In the genomic region with DNA sequence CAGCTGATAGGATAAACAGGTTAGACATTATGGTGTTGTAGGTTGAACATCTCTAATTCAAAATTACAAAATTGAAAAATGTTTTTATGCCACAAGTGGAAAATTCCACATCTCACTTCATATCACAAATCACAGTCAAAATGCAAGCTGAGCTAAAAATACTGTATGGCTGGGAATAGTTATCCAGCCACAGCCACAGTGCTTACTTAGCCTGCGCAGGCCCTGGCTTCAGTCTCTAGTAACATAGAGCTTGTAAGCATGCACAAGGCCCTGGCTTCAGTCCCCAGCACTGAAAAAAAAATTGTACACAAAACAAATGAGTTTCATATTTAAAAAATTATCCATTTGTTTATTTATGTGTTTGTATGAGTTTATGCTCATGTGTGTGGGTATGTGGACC, we compare ENCODE assay signal across 27 mouse cellular contexts. TPM values are rescaled to one million over a fixed set of nuclear protein-coding genes. Genes with fewer than 3 reads are reported as not detected.
A peak's percentile ranks its signal among the peaks of the same experiment; 100 is the strongest.
DNase-seq lines count a peak whose midpoint lies in the region; ATAC-seq and TF ChIP-seq lines count a peak whose summit lies in the region.
"Had no signal": no experiment of that assay in that cellular context is flagged by ENCODE, and none has a peak within 500 bp of the region (broad histone marks: within the 10 kb centered on the region; RNA-seq: fewer than 3 reads in every experiment).

No protein-coding gene starts in this region.

- ATAC-seq in frontal cortex, adult (ENCODE audit: low TSS enrichment) = peak; percentile 58
- ATAC-seq: activated CD4-positive, CD25-positive, alpha-beta regulatory T cell, adult 4 months; CD4-positive, CD25-positive, alpha-beta regulatory T cell, adult 4 months; forebrain, embryonic 14.5 days; Patski had no signal

- no peak for DNase-seq in frontal cortex, postnatal 10 days (ENCODE audit: low spot score in 2 of 2)
- DNase-seq in layer of hippocampus, adult 2 months (ENCODE audit: low spot score in 2 of 2) = no peak
- no peak for DNase-seq in layer of hippocampus, postnatal 36 days
- peak; percentile 17 for DNase-seq in right cerebral cortex, adult 18-20 months
- DNase-seq in right cerebral cortex, postnatal 14 days = no peak
- DNase-seq in brain, adult 2 months (ENCODE audit: low read depth, low spot score) = peak; percentile 42
- DNase-seq: adrenal gland, adult 8-10 months; adrenal gland, postnatal 14 days; adrenal gland, postnatal 36 days; B cell, adult 2 months; cerebellum, adult 11 months; cerebellum, adult 18-20 months; cerebellum, adult 8-10 months; cerebellum, adult 9-11 months; cerebellum, postnatal 14 days; cerebellum, postnatal 36 days; embryo, embryonic 11 days had no signal

- H3K27ac ChIP-seq in layer of hippocampus, adult 2 months = peak overlapping the region; percentile 12; the same call in 1 of the 2 replicates
- H3K27ac ChIP-seq: embryonic facial prominence, embryonic 13.5 days; embryonic facial prominence, embryonic 15.5 days; forebrain, embryonic 10.5 days; forebrain, embryonic 12.5 days had no signal

- no peak for TF ChIP-seq CTCF in layer of hippocampus, adult 2 months (conservative IDR thresholded peaks at IDR 0.05)

- no peak overlapping the region for H3K4me3 ChIP-seq in layer of hippocampus, adult 2 months
- H3K4me3 ChIP-seq: embryonic facial prominence, embryonic 13.5 days; embryonic facial prominence, embryonic 15.5 days; erythroblast, embryonic 14.5 days; forebrain, embryonic 10.5 days; forebrain, embryonic 12.5 days had no signal

RNA-seq across cellular contexts. Expression of a gene that starts 56.1 kb away (rescaled TPM):
- 10 to 100 TPM; 47.8 to 49.5 TPM for total RNA-seq in layer of hippocampus, adult 2 months (2021)
- total RNA-seq in layer of hippocampus, postnatal 36 days (2021) = 10 to 100 TPM; 42.1 to 51.0 TPM

RNA-seq across cellular contexts. Expression of a gene that starts 56.2 kb away (rescaled TPM):
- 10 to 100 TPM; 17.9 to 19.9 TPM for total RNA-seq in layer of hippocampus, adult 2 months (2021)
- 10 to 100 TPM; 18.6 to 22.8 TPM for total RNA-seq in layer of hippocampus, postnatal 36 days (2021)

Comparison
In these comparisons a context has a peak if more than half of its experiments do, and no peak if none do; other contexts are left out.
1. DNase-seq: peak in right cerebral cortex, adult 18-20 months (single experiment) and brain, adult 2 months (single experiment); none in frontal cortex, postnatal 10 days (0 of 2), layer of hippocampus, adult 2 months (0 of 2), layer of hippocampus, postnatal 36 days (0 of 2) and right cerebral cortex, postnatal 14 days (single experiment).